In genomic region chr5:36285405-36285804, GRCm38 (mm10) we compare ENCODE assay signal across 11 mouse cellular contexts.
A peak's percentile ranks its signal among the peaks of the same experiment; 100 is the strongest.
DNase-seq lines count a peak whose midpoint lies in the region; ATAC-seq and TF ChIP-seq lines count a peak whose summit lies in the region.
"Had no signal": no experiment of that assay in that cellular context is flagged by ENCODE, and none has a peak within 500 bp of the region (broad histone marks: within the 10 kb centered on the region; RNA-seq: fewer than 3 reads in every experiment).

No protein-coding gene starts in this region.

- TF ChIP-seq POLR2A in heart, adult 2 months (IDR thresholded peaks at IDR 0.05; ENCODE audit: insufficient read depth, low read depth, low read length) = no peak

- peak; percentile 50 for DNase-seq in heart, postnatal 4 days
- no peak for DNase-seq in heart, adult 2 months
- peak; percentile 15 for DNase-seq in 3T3-L1 (ENCODE audit: low read depth, low spot score)
- DNase-seq in embryonic facial prominence, embryonic 11.5 days (ENCODE audit: low spot score) = peak; percentile 21
- DNase-seq in limb, embryonic 10.5 days (ENCODE audit: low spot score) = peak; percentile 53
- DNase-seq in adrenal gland, postnatal 25 days = no peak
- DNase-seq in gastrocnemius, postnatal 14 days = no peak
- DNase-seq: kidney, postnatal 14 days; lung, adult 18-20 months had no signal

- no peaks in the 10 kb centered on the region for H3K79me2 ChIP-seq in heart, adult 2 months (replicated peaks; ENCODE audit: control insufficient read depth, insufficient read depth, low read length)

- H3K36me3 ChIP-seq in heart, adult 2 months (ENCODE audit: control insufficient read depth, insufficient read depth, low read length) = no peaks in the 10 kb centered on the region
- H3K36me3 ChIP-seq in embryonic facial prominence, embryonic 11.5 days (replicated peaks; ENCODE audit: control insufficient read depth, insufficient read depth, low read depth, low read length) = no peaks in the 10 kb centered on the region
- no peaks in the 10 kb centered on the region for H3K36me3 ChIP-seq in limb, embryonic 10.5 days
- no peaks in the 10 kb centered on the region for H3K36me3 ChIP-seq in liver, embryonic 12.5 days

- no peak overlapping the region for H3K4me2 ChIP-seq in embryonic facial prominence, embryonic 11.5 days (ENCODE audit: low read depth, low read length)
- no peak overlapping the region for H3K4me2 ChIP-seq in liver, embryonic 12.5 days

- H3K9me3 ChIP-seq in embryonic facial prominence, embryonic 11.5 days (replicated peaks; ENCODE audit: control insufficient read depth, low read length) = no peaks in the 10 kb centered on the region
- no peaks in the 10 kb centered on the region for H3K9me3 ChIP-seq in limb, embryonic 10.5 days (replicated peaks)
- H3K9me3 ChIP-seq in liver, embryonic 12.5 days (replicated peaks) = no peaks in the 10 kb centered on the region

- no peak overlapping the region for H3K27ac ChIP-seq in heart, adult 2 months
- no peak overlapping the region for H3K27ac ChIP-seq in embryonic facial prominence, embryonic 11.5 days (replicated peaks; ENCODE audit: low read depth, low read length)
- peak overlapping the region; percentile 74 for H3K27ac ChIP-seq in limb, embryonic 10.5 days
- no peak overlapping the region for H3K27ac ChIP-seq in liver, embryonic 12.5 days

- no peak overlapping the region for H3K9ac ChIP-seq in heart, adult 2 months (ENCODE audit: low read depth, low read length)
- no peak overlapping the region for H3K9ac ChIP-seq in embryonic facial prominence, embryonic 11.5 days (replicated peaks; ENCODE audit: low read length)
- no peak overlapping the region for H3K9ac ChIP-seq in liver, embryonic 12.5 days

- H3K4me3 ChIP-seq in heart, adult 2 months = no peak overlapping the region
- no peak overlapping the region for H3K4me3 ChIP-seq in embryonic facial prominence, embryonic 11.5 days (ENCODE audit: low read depth, low read length)
- no peak overlapping the region for H3K4me3 ChIP-seq in limb, embryonic 10.5 days
- H3K4me3 ChIP-seq in liver, embryonic 12.5 days = no peak overlapping the region
- H3K4me3 ChIP-seq: erythroblast, embryonic 14.5 days had no signal

- H3K27me3 ChIP-seq in heart, adult 2 months (ENCODE audit: control insufficient read depth, insufficient read depth, low read length) = no peaks in the 10 kb centered on the region
- no peaks in the 10 kb centered on the region for H3K27me3 ChIP-seq in embryonic facial prominence, embryonic 11.5 days (ENCODE audit: control insufficient read depth, insufficient read depth, low read length)
- no peaks in the 10 kb centered on the region for H3K27me3 ChIP-seq in limb, embryonic 10.5 days (ENCODE audit: low read depth, poor library complexity, severe bottlenecking)
- H3K27me3 ChIP-seq in liver, embryonic 12.5 days (replicated peaks) = no peaks in the 10 kb centered on the region

- 15% methylated on average over 10 of the region's 10 CpGs for WGBS in heart, adult 2 months
- 44% methylated on average over 10 of the region's 10 CpGs for WGBS in embryonic facial prominence, embryonic 11.5 days
- 32% methylated on average over 10 of the region's 10 CpGs for WGBS in limb, embryonic 10.5 days
- 56% methylated on average over 10 of the region's 10 CpGs for WGBS in liver, embryonic 12.5 days (ENCODE audit: insufficient replicate concordance)

- no peak for TF ChIP-seq CTCF in heart, adult 2 months (IDR thresholded peaks at IDR 0.05)

- intact Hi-C loops in heart, adult 2 months (cut with DNase I) = no loop called here
- intact Hi-C loops in gastrocnemius, postnatal 14 days (cut with DNase I; ENCODE audit: low total_unique reads) = no loop called here

- H3K4me1 ChIP-seq in heart, adult 2 months (ENCODE audit: control insufficient read depth, insufficient read depth, low read length) = peaks cover 3% of the 10 kb centered on the region; the same call in 1 of the 2 replicates
- H3K4me1 ChIP-seq in embryonic facial prominence, embryonic 11.5 days (ENCODE audit: control insufficient read depth, insufficient read depth, low read length) = no peaks in the 10 kb centered on the region
- peaks cover 33% of the 10 kb centered on the region for H3K4me1 ChIP-seq in limb, embryonic 10.5 days
- no peaks in the 10 kb centered on the region for H3K4me1 ChIP-seq in liver, embryonic 12.5 days

- TF ChIP-seq EP300 in heart, adult 2 months (IDR thresholded peaks at IDR 0.05; ENCODE audit: insufficient read depth, low read depth, low read length) = no peak

- no peak for ATAC-seq in embryonic facial prominence, embryonic 11.5 days (replicated peaks; ENCODE audit: insufficient number of reproducible peaks, low FRiP score, low TSS enrichment, low read depth)
- ATAC-seq in liver, embryonic 12.5 days = no peak

Comparison
In these comparisons a context has a peak if more than half of its experiments do, and no peak if none do; other contexts are left out.
1. DNase-seq: peak in heart, postnatal 4 days (single experiment), 3T3-L1 (single experiment), embryonic facial prominence, embryonic 11.5 days (single experiment) and limb, embryonic 10.5 days (single experiment); none in heart, adult 2 months (0 of 2), adrenal gland, postnatal 25 days (single experiment) and gastrocnemius, postnatal 14 days (single experiment).